Mouse (Mus musculus) hindbrain, embryonic 16.5 days (tissue): Measurements from ENCODE around the gene Usp32. TPM values are rescaled to one million over a fixed set of nuclear protein-coding genes. Genes with fewer than 3 reads are reported as not detected.
A peak's percentile ranks its signal among the peaks of the same experiment; 100 is the strongest.

ENCODE experiments used
- ATAC-seq: fragments of 200-750 bp; cut with Nextera tagmentation; 2 replicates; pipeline ENCODE4 v1.8.0; 2017; ENCODE audit warnings: moderate TSS enrichment, moderate library complexity
- H3K27ac ChIP-seq: fragments of 300-500 bp; sonication (generic); 2 replicates; pipeline ENCODE4 v1.5.1; 2014; ENCODE audit warnings: low read depth, mild to moderate bottlenecking, control low read depth, low read length, moderate library complexity
- H3K27me3 ChIP-seq: fragments of 300-500 bp; sonication (generic); replicated peaks from 2 replicates; pipeline ENCODE4 v1.6.1; 2014; ENCODE audit warnings: low read length; ENCODE audit not compliant: control insufficient read depth, insufficient read depth
- H3K36me3 ChIP-seq: fragments of 300-500 bp; sonication (generic); 2 replicates; pipeline ENCODE4 v1.6.1; 2014; ENCODE audit warnings: mild to moderate bottlenecking, low read length, moderate library complexity, mixed read lengths; ENCODE audit not compliant: control insufficient read depth, insufficient read depth
- H3K4me1 ChIP-seq: fragments of 300-500 bp; sonication (generic); 2 replicates; pipeline ENCODE4 v1.6.1; 2014; ENCODE audit warnings: low read depth, low read length; ENCODE audit not compliant: control insufficient read depth, insufficient read depth
- H3K4me2 ChIP-seq: fragments of 300-500 bp; sonication (generic); 2 replicates; pipeline ENCODE4 v1.6.1; 2014; ENCODE audit warnings: mild to moderate bottlenecking, low read length, control low read depth, moderate library complexity
- H3K4me3 ChIP-seq: fragments of 300-500 bp; sonication (generic); 2 replicates; pipeline ENCODE4 v1.5.1; 2014; ENCODE audit warnings: mild to moderate bottlenecking, low read length, control low read depth, moderate library complexity
- H3K9ac ChIP-seq: fragments of 300-500 bp; sonication (generic); 2 replicates; pipeline ENCODE4 v1.6.1; 2014; ENCODE audit warnings: low read depth, mild to moderate bottlenecking, control low read depth, low read length, moderate library complexity
- H3K9me3 ChIP-seq: fragments of 300-500 bp; sonication (generic); 2 replicates; pipeline ENCODE4 v1.6.1; 2014; ENCODE audit warnings: mild to moderate bottlenecking, low read length, moderate library complexity; ENCODE audit not compliant: control insufficient read depth
- WGBS: fragments of 180-500 bp; shearing (Covaris S2); extraction: QIAGEN DNeasy Blood & Tissue Kit; methylation state at CpG from one replicate; pipeline ENCODE4 v1.1.7; 2014; 5-methylcytosine and 5-hydroxymethylcytosine counted together
- polyA plus RNA-seq: library from polyadenylated mRNA; unstranded; fragments of >200 nt; fragmentation: Nextera tagmentation; extraction: Ambion mirVana; gene quantifications from 2 replicates; pipeline ENCODE4 v1.2.1, GENCODE M21; 2015

Usp32 gene
- polyA plus RNA-seq, 1 experiment from 2014 or later, result 9.7 TPM

- Histone ChIP-seq H3K9me3 (no peaks in the 10 kb centered on the region), H3K4me2 (no peak overlapping the region), H3K4me3 (no peak overlapping the region), H3K27ac (no peak overlapping the region), H3K27me3 (peaks cover 8% of the 10 kb centered on the region), H3K36me3 (no peaks in the 10 kb centered on the region), H3K9ac (no peak overlapping the region), H3K4me1 (peaks cover 4% of the 10 kb centered on the region)
- ATAC-seq, result no peak
- 52% methylated on average over 2 of the region's 2 CpGs for WGBS
Measured at GRCm38 (mm10) chr11:84952611-84953010, 187.3 kb downstream of the Usp32 start.

GRCm38 (mm10) chr11:84948526-84948925 is 191.4 kb downstream of the Usp32 start:
- no peak overlapping the region for H3K4me3 ChIP-seq
- no peak overlapping the region for H3K4me2 ChIP-seq
- H3K9me3 ChIP-seq, result no peaks in the 10 kb centered on the region
- peaks cover 4% of the 10 kb centered on the region; the same call in 1 of the 2 replicates for H3K4me1 ChIP-seq
- no peak overlapping the region for H3K27ac ChIP-seq
- H3K9ac ChIP-seq, result no peak overlapping the region
- H3K27me3 ChIP-seq, result no peaks in the 10 kb centered on the region; the same call in 1 of the 2 replicates
- H3K36me3 ChIP-seq, result no peaks in the 10 kb centered on the region
- 43% methylated on average over 3 of the region's 3 CpGs for WGBS
- ATAC-seq, result no peak

- 41% methylated on average over 3 of the region's 3 CpGs for WGBS
- Histone ChIP-seq H3K27me3 (peaks cover 3% of the 10 kb centered on the region; the same call in 1 of the 2 replicates), H3K27ac (no peak overlapping the region)
Measured at GRCm38 (mm10) chr11:84948114-84948513, 191.8 kb downstream of the Usp32 start.

GRCm38 (mm10) chr11:84947206-84947605 is 192.8 kb downstream of the Usp32 start:
- H3K9me3 ChIP-seq, result no peaks in the 10 kb centered on the region
- peaks cover 3% of the 10 kb centered on the region; the same call in 1 of the 2 replicates for H3K27me3 ChIP-seq
- H3K9ac ChIP-seq, result no peak overlapping the region
- 0 out of 2 replicates have a peak overlapping the region, but pooled peaks have one; percentile 23 for H3K27ac ChIP-seq
- no peak overlapping the region for H3K4me2 ChIP-seq
- no peak overlapping the region for H3K4me3 ChIP-seq
- no peaks in the 10 kb centered on the region for H3K36me3 ChIP-seq
- ATAC-seq, result no peak
- peaks cover 4% of the 10 kb centered on the region; the same call in 1 of the 2 replicates for H3K4me1 ChIP-seq
- WGBS, result 38% methylated on average over 6 of the region's 6 CpGs

More at GRCm38 (mm10) chr11:84948114-84948513, 191.8 kb downstream of the Usp32 start:
- ATAC-seq, result no peak
- Histone ChIP-seq H3K4me2 (no peak overlapping the region), H3K36me3 (no peaks in the 10 kb centered on the region), H3K9me3 (no peaks in the 10 kb centered on the region), H3K4me1 (peaks cover 4% of the 10 kb centered on the region; the same call in 1 of the 2 replicates), H3K4me3 (no peak overlapping the region), H3K9ac (no peak overlapping the region)

- H3K4me3 ChIP-seq, result no peak overlapping the region
- H3K9ac ChIP-seq, result no peak overlapping the region
- no peaks in the 10 kb centered on the region for H3K9me3 ChIP-seq
- 76% methylated on average over 3 of the region's 3 CpGs for WGBS
- peaks cover 3% of the 10 kb centered on the region; the same call in 1 of the 2 replicates for H3K27me3 ChIP-seq
- no peak overlapping the region for H3K4me2 ChIP-seq
- H3K4me1 ChIP-seq, result peaks cover 4% of the 10 kb centered on the region; the same call in 1 of the 2 replicates
- H3K36me3 ChIP-seq, result no peaks in the 10 kb centered on the region
- no peak for ATAC-seq
- H3K27ac ChIP-seq, result no peak overlapping the region
Measured at GRCm38 (mm10) chr11:84945841-84946240, 194.1 kb downstream of the Usp32 start.

- Histone ChIP-seq H3K4me2 (no peak overlapping the region), H3K4me1 (peaks cover 5% of the 10 kb centered on the region; the same call in 1 of the 2 replicates), H3K4me3 (no peak overlapping the region), H3K9ac (no peak overlapping the region), H3K27ac (no peak overlapping the region), H3K27me3 (peaks cover 3% of the 10 kb centered on the region; the same call in 1 of the 2 replicates), H3K9me3 (no peaks in the 10 kb centered on the region), H3K36me3 (no peaks in the 10 kb centered on the region)
- 8% methylated on average over 12 of the region's 12 CpGs for WGBS
- no peak for ATAC-seq
Measured at GRCm38 (mm10) chr11:84944639-84945435, 195.1 kb downstream of the Usp32 start.

GRCm38 (mm10) chr11:84943948-84944347 is 196.0 kb downstream of the Usp32 start:
- peak overlapping the region; percentile 13; the same call in 1 of the 2 replicates for H3K4me3 ChIP-seq
- peak overlapping the region; percentile 40 for H3K4me2 ChIP-seq
- under 1% methylated on average over 15 of the region's 15 CpGs for WGBS
- no peaks in the 10 kb centered on the region for H3K9me3 ChIP-seq
- H3K36me3 ChIP-seq, result no peaks in the 10 kb centered on the region
- no peak overlapping the region for H3K27ac ChIP-seq
- no peak overlapping the region for H3K9ac ChIP-seq
- ATAC-seq, result no peak
- peaks cover 9% of the 10 kb centered on the region; the same call in 1 of the 2 replicates for H3K4me1 ChIP-seq
- peaks cover 3% of the 10 kb centered on the region; the same call in 1 of the 2 replicates for H3K27me3 ChIP-seq

- no peak overlapping the region for H3K4me2 ChIP-seq
- H3K27ac ChIP-seq, result no peak overlapping the region
- H3K36me3 ChIP-seq, result no peaks in the 10 kb centered on the region
- peaks cover 9% of the 10 kb centered on the region; the same call in 1 of the 2 replicates for H3K4me1 ChIP-seq
- no peak for ATAC-seq
- H3K4me3 ChIP-seq, result no peak overlapping the region
- H3K27me3 ChIP-seq, result peaks cover 3% of the 10 kb centered on the region; the same call in 1 of the 2 replicates
- 50% methylated on average over 10 of the region's 10 CpGs for WGBS
- no peak overlapping the region for H3K9ac ChIP-seq
- H3K9me3 ChIP-seq, result no peaks in the 10 kb centered on the region
Measured at GRCm38 (mm10) chr11:84940140-84940539, 199.8 kb downstream of the Usp32 start.

- Histone ChIP-seq H3K4me2 (no peak overlapping the region), H3K27ac (no peak overlapping the region), H3K4me1 (peaks cover 9% of the 10 kb centered on the region; the same call in 1 of the 2 replicates), H3K27me3 (peaks cover 3% of the 10 kb centered on the region; the same call in 1 of the 2 replicates), H3K9me3 (no peaks in the 10 kb centered on the region), H3K36me3 (no peaks in the 10 kb centered on the region), H3K9ac (no peak overlapping the region), H3K4me3 (no peak overlapping the region)
- WGBS, result 35% methylated on average over 8 of the region's 8 CpGs
- ATAC-seq, result peak; percentile 70
Measured at GRCm38 (mm10) chr11:84939508-84940053, 200.4 kb downstream of the Usp32 start.
